Mouse (Mus musculus) kidney, postnatal 14 days (tissue): ENCODE measurements around the gene Slc24a4.

ENCODE experiments used
- DNase-seq: peaks from one replicate; pipeline ENCODE4 v3.0.0; 2022; ENCODE audit warnings: mixed read lengths

The Slc24a4 gene

DNA sequence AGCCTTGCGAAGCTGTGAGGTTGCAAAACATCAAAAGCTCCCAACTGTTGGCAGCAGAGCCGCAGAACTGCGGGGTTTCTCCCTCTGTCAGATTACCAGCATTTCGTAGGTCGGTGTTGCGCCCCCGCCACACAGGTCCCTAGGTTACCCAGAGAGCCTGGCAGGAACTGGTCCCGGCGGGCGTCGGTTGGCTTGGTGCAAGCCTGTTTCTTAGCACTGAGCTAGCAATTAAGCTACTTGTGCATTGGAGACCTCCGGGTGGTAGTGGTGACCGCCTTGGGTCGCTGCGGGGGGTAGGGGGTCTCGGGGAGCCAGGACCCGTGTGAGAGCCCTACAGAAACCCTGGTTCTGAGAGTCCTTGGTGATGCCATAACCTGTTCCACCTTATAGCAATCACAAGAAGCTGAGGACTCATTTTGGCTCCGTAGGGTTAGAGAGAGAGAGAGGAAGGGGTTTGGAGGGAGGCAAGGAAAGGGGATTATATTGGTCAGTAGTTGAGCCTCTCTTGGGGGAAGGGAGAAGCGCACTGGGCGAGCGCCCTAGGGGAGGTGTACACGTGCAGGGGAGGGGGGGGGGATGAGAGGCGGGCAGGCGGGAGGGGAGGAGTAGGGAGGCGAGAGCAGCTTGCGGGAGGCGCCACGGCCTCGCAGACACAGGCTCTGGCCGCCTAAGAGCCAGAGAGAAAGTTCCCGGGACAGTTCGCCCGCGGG, at the start of gene Slc24a4:
Slc24a4 (plus strand) TSS at position 653 of the 710 bp plus-strand sequence.
- DNase-seq: no peak

DNA sequence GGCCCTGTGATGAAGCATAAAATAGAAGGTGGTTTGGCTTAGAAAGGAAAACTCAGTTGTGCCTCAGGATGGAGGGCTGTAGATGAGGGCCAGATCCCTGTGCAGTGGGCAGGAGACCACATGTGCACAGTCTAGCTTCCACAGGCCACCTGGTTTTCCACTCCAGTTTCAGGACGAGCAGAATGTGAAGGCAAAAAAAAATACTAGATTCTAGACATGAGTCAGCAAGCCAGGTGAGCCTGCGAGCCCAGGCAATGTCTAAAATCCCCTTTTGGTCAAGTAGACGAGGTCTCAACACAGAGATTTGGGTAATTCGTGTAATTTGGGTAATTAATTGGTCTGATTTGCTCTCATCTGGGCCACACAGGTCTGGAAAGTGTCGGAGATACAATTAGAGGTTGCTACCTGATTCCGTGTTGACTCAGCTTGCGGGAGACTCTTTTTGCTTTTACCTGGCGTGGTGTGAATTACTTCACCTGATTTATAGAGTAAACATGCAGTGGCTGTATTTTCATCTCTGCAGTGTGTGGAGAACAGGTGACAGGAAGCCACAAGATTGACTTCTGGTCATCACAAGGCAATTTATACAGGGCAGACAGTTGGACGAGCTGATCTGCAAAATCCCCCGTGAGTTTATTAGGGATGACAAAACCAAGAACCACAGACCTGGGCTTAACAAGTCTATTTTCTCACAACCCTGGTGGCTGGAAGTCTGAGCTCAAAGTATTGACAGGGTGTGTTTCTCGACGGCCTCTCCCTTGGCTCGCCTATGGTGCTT, 45.7 kb upstream of the Slc24a4 start:
- DNase-seq: no peak

DNA sequence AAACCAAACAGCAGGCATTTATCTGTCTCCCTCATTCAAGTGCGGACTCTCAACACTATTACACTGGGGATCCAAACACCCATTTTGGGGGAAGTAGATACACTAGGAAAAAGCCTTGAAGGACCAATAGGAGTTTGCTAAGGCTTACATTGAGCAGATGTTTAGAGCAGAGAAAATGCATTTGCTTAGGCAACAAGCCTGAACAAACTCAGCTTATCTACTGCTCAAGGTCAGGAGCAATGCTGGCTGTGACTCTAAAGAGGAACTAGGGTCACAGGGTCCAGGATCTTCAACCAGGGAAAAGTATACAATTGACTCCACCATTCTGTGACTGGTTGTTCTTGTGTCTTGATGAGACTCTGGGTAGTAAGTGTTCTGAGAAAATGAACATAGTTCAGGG, 38.0 kb upstream of the Slc24a4 start:
- DNase-seq: no peak

DNA sequence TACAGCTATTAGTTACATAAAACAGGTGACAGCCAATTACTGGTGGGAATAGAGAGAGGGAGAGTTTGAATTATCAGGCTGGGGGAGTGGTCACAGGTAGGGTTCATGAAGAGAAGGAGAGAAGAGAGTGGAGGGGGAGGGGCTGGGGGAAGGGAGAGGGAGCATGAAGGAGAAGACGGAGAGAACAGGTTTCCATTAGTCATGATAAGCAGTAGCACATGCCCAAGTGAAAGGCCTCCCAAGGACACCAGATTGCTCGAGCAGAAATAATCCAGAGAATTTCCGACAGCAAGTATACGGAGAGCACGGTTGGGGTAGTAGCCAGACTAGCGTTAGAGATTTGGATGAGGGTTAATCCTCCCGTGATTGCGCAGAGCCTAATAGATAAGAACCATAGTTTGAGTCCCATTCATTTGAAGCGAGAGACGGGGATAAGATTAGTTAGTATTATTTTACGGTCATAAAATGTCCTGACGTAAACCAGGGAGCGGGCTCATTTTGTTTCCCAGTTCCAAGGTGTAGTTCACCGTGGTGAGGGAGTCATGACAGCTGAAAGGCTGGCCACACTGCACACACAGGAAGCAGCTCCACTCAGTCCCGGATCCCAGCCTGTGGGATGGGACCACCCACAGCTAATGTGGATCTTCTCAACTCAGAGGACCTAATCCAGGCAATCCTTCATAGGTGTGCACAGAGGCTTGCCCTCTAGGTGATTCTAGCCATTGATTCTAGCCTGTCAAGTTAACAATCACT, 36.0 kb upstream of the Slc24a4 start:
- no peak for DNase-seq

DNA sequence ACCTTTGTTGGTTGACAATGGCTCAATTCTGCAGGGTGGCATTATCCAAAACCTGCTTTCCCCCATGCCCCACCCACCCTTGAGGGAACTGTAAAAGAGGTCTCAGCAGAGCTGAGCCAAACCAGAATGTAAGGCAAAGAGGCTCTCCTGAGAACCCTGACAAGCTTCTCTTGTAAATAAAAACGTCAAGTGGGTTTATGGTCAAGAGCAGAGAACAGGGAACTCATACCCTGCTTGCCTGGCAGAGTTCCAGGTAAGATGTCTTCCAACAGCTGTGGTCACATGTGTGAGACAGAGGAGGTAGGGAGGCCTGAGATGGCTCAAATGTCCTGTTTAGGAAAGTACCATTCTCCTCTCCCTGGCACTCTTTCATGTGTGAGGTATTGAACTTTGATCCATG, 22.5 kb upstream of the Slc24a4 start:
- DNase-seq: no peak

DNA sequence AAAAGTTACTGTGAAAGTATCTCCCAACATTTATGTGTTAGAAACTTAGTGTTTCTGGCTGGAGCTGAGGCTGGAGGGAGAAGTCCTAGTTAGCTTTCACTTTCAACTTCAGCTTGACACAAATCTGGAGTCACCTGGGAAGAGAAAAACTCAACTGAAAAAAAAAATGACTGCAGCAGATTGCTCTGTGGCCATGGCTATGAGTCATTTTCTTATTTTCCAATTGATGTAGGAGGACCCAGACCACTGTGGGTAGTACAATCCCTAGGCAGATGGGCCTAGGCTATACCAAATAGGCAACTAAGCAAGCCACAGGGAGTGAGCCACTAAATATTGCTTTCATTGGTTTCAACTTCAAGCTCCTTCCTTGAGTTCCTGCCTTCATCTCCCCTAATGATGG, 19.7 kb upstream of the Slc24a4 start:
- DNase-seq: no peak

DNA sequence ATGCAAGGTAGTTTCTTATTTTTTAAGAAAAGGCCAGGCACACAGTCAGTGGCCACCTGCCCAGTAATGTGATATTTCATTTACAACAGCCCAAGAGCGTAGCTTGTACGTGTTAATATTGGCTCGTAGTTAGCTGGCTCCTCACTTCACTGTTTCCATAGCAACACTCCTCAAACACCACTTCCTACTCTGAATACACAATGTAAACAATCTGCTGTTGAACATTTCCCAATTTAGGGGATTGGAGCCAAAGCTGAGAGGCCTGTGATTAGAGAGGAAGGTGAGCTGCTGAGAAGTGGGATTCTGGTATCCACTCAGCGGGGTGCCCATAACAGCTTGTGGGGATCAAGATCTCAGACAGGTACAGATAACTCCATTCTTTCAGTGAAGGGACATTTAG, 16.0 kb upstream of the Slc24a4 start:
- no peak for DNase-seq

DNA sequence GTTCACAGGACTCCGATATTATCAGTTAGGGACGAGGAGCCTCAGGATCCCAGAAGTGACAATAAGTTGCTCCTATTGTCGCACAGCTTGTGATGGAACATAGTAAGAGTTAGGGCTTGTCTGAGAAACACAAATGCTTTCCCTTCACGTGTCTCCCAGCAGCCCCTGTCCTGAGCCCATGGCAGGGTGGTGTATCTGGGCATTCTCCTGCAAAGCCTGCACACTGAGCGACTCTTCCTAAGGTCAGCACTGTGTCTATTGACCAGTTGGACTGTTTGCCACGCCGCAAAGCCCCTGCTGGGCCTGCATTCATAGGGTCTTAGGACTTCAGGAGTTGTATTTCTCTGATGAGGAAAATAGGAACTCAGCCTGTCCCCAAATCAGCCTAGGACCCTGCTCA, 15.6 kb upstream of the Slc24a4 start:
- no peak for DNase-seq

DNA sequence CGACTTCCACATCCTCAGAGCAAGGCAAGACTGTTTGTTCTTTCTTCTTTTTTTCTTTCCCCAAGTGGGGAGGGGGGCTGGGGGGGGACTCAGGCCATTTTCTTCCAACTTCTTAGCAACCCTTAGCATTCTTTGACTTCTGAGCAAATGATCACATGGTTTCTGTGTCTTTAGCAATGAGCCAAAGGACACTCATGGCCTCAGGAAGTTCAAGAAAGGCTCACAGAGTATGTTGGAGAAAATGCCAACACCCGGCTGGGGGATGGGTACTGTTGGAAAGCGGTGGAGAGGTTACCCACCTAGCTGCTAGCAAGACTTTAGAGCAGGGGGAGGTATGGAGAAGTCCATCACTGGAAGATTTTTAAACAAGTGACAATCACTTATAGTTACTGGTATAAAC, 15.1 kb upstream of the Slc24a4 start:
- DNase-seq: no peak

DNA sequence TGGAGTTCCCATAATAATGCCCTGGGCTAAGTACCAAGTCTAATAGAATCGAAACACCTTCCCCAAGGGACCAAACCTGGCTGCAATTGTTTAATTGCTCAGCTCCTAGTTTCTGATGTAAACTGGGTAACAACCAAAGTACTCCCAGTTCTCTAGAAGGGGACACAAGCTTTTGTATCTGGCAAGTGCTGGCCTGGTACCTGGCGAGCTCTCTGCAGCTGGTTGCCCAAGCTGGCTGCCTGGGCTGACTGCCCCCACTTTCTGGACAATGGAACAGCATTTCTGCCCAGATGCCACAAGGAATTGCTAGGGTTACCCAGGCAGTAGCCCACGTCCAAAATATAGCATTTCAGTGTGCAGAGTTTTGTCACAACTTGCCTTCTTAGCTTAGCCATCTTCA, 12.0 kb upstream of the Slc24a4 start:
- no peak for DNase-seq

DNA sequence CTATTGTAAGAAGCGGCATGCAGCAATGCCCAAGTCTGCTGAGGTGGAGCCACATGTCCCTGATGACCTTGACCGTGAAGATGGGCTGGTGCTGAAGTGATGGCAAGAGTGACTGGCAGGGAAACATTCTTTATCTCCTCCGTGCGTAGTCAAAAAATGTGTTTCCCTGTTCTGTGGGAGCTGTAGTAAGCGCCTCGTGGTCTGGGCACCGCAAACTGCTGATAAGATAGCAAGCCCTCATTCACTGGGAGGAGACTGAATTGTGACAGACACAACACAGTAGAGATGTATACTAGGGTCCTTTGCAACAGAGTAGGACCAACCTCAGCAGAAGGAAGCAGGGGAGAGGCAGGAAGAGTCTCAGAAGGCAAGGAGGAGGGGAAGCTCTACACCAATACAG, 10.5 kb upstream of the Slc24a4 start:
- no peak for DNase-seq

DNA sequence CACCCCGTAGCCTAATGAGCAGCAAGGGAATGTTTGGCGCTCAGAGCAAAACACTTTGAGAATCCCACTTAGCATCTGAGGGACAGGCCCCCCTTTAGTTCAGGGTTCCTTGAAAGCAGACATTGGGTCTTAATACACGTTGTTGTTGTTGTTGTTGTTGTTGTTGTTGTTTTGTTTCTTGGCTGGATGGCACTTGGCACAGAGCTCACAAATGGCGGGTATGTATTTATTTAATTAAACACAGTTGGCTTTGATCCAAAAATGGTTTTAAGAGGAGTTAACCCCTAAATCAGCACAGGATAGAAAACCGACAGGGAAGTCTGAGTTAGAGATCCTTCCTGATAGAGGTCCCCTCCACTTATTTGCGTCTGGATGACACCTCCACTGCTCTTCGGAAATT, 932 bp upstream of the Slc24a4 start:
- DNase-seq: no peak

DNA sequence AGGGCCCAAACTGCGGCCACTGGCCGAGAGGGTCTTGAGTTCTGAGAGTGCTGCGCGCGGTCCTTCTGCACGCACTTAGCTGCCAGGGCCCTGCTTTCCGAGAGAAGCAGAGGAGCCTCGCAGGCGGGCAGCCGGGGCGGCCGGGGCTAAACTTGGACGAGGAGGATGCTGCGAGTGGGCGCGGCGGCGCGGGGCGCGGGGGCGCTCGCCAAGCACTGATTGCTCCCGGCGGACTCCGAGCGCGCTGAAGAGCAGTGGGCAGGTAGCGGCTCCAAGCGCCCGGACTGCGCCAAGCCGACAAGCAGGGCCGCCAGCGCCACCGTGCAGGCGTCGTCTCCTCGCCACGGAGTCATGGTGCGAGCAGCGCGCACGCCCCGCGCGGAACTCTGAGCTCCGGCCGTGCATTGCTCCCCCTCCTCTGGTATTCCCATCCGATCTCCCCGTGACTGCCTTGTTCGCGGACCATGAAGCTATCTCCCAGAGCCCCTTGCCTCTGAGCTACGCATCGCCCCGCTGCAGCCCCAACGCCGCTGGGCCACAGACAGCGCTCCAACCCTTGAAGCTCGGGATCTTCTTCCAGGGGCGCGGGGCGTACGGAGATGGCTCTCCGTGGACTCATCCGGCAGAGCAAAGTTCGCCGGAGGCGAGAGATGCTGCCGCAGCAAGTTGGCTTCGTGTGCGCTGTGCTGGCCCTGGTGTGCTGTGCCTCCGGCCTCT, 416 bp downstream of the Slc24a4 start:
- DNase-seq: peak; percentile 40

DNA sequence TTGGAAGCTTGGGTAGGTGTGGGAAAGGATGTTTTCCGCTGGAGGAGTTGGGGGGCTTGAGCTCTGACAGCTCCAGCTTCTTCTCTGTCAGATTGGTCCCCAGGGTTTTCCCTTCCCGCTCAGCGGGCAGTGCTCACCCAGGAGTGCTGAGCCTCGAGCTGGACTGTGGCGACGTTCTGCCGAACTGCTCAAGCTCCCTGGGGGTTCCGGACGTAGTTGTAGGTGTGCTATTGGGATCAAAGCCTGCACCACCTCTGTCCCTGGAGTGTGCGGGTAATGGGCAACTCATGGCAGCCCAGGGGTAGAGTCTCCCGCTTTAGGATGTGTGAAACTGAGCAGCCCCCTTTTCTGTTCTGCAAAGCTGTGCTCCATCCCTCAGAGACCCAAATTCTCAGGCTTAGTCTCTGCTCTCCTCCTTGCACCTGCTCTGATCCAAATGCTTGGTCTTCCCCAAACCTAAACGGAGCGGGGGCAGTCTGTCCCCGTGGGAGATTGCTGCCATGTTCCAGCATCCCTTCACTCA, 1.0 kb downstream of the Slc24a4 start:
- no peak for DNase-seq

DNA sequence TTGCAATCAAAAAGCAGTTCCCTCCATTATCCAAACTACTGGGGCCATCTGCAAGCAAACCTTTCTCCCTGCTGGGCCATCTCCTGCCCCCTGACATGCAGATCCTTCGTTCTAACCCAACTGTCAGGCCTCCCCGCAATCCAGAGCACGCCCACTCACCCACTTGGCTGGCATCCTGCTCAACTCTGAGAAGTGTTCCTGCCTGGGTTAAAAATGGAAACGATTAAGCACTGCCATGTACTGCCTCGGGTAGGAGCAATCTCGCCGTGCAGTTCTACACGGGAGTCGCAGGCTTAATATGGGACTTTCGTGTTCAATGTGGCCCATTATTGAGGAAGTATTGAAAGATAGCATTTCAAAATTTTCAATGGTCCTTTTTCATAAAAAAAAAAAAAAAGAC, 11.2 kb downstream of the Slc24a4 start:
- no peak for DNase-seq

DNA sequence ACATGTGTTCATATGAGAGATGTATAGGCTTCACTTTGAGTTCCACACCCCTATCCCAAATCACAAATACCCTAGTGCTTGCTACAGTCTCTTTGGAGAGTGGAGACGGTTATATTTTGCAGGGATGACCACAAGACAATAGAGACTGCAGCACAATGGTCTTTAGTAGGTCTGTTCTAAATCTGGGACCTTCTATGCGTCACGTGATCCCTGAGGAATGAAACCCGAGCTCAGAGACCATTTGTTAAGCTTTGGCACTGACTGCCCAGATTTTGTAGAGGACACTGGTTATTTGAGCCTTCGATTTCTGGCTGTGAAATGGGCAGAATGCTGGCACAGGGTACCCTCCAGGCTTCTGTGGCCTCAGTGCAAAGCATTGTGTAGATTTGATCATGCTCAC, 12.8 kb downstream of the Slc24a4 start:
- no peak for DNase-seq

DNA sequence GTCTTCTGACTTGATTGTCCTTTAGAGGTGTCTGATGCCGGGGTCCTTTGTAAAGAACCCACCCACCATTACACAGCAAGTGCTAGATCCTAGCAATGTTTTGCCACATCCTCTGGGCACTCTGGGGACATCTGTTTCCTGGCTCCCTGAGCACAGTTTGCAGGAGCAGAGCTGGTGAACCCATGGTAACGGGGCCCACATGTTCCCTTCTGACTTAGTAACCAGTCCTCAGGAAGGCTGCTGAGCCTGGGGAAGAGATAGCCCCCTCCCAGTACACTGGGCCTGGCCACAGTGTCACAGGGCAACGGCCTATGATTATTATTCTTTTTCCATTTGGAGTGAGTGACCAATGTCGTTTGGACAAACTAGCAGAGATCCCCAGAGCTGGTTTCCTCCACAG, 19.1 kb downstream of the Slc24a4 start:
- DNase-seq: no peak

DNA sequence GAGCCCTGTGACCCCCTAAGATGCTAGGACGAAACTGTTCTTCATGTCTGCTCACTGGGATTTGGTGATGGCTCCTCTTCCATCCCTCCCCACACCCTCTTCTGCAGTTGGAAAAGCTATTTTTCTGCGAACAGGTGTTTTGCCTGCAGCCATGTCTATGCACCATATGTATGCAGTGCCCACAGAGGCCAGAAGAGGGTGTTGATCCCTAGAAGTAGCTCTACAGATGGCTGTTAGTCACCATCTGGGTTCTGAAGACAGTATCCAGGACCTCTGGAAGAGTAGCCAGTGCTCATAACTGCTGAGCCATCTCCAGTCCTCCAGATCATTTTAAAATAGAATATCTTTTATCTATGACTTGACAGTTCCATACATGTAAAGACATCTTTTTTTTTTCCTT, 20.2 kb downstream of the Slc24a4 start:
- DNase-seq: no peak

DNA sequence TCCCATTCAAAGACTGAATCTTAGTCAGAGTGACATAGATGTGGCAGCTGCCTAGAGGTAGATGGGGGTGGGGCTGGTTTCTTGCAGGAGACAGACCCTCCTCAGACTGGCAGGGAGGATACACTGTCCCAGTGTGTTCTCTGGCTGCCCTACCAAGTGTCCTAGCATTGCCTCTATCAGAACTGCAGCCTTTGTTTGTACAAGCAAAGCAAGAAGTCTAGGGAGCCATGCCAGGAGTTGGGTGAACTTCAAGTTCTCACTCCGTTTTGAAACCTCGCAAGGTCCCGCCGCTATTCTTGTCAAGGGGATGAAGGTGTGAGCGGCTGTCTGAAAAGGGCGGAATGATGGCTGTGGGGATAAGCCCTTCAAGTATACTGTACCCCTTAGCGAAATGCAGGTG, 22.7 kb downstream of the Slc24a4 start:
- DNase-seq: no peak

DNA sequence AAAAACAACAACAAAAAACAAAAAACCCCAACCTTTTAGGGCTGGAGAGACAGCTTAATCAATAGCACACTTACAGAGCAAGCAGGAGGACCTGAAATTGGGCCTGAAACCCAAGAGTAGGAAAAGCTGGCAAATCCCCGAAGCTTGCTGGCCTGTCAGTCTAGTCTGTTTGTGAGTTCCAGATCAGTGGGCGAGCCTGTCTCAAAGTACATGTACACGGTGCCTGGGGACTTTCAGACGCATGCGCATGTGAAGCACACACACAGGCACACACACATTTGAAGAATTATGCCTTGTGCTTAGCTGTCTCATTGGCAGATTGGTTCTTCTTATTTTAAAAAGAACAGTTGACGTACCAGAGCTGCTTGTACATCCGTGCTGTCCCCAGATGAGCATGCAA, 25.3 kb downstream of the Slc24a4 start:
- peak; percentile 57 for DNase-seq

DNA sequence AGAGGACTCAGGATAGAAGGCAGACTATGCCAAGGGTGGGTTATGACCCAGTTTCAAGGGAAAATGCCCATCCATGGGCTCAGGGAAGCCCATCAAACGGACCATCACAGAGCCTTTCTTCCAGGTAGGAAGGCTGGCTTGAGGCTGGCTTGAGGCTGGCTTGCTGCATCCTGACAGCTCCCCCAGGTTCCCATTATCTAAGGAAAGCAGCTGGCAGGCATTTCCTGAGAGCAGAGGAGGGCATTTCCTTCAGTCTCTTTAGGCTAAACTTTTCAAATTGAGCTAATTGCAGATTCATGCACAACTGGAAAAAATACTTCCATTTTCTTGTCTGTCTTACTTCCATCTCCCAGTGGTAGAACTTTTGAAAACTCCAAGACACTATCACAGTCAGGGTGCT, 26.3 kb downstream of the Slc24a4 start:
- no peak for DNase-seq

DNA sequence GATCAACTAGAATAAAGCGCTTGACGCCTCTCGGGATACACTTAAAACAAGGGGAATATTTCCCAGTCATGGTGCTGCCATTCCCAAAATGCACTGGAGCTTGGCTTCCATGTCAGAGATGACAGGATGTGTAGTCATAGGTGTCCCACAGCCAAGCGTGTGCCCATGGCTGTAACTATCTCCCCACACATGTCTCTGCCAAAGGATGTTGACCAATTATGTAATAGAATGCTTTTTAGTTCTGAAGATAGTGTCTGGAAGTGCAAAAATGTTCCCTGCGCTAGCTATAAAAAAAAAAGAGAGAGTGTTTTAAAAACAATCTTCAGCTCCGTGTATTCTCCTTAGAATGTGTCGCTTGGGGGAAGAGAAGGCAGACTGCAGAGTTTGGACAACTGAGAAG, 36.1 kb downstream of the Slc24a4 start:
- no peak for DNase-seq

DNA sequence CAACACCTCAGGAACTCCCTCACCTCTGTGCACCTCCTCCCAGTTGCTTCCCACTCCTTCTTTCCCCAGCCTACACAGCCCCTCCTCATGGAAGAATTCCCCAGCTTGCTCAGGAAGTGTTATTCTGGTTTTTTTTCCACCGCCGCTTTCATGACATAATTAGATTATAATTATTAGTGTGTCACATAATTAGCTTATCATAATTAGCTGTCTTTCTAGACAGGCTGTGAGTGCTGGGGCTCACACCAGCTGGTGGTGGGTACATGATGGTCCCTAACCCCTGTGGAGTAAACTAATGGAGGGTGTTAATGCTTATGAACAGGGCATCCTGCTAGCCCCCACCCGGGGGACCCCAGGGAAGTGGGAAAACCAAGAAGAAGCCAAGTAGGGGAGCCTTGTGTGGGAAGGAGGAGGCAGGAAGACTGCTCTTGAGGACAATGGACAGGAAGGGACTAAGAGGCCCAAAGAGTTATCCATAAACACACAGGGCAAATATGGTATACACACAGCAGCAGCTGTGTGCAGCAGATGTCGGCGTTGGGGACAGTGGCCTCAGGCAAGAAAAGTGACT, 38.2 kb downstream of the Slc24a4 start:
- no peak for DNase-seq
